Mouse (Mus musculus): ENCODE data around the gene Atoh8. TPM values are rescaled to one million over a fixed set of nuclear protein-coding genes. Genes with fewer than 3 reads are reported as not detected.

Gene Atoh8
- total RNA-seq, 2 experiments from 2014 or later: not detected

DNA sequence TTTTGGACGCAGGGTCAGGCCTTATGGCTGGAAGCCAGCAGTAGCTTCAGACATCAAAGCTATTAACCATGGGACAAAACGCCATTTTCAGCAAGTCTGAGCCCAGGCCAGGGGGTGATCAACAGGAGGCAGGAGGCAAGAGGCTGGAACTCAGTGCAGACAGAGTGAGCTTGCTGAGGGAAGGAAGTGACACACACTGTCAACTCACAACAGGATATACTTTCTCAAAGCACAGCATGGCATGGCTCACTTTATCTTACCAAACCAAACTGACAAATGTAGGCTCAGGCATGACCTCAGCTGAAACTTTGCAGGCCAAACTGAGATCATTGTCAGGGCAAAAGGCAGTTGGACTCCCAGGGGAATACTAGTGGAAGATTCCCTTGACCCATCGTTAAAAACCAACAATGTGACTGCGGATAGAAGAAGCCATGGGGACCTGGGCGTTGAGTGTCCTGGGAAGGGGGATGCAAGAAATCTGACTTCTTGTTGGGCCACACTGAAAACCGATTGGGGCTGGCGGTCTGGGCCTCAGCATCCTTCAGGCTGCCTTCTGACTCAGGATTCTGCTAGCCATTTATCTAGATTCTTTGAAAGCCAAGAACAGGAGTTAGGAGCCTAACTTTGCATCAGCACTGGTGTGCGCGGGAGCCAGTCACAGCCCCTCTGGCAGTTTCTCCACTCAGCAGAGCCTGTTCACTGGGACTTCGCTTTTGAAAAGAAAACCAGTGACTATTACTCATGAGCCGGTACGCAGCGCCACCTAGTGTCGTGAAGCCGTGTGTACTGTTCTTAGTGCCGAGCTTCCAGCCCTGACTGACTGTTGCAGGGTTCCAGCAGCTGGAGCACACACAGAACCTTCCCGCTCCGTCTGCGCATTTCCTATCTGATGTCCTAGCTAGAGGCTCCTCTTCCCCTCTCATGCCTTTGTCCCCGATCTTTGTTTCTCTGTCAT is 70.8 kb downstream of the Atoh8 start:
- ATAC-seq (replicated peaks; ENCODE audit: low FRiP score, low TSS enrichment, poor library complexity, severe bottlenecking): peak; percentile 88

GRCm38 (mm10) chr6:72162155-72162890 is 73.1 kb downstream of the Atoh8 start:
- ATAC-seq (replicated peaks; ENCODE audit: low FRiP score, low TSS enrichment, poor library complexity, severe bottlenecking): no peak; the same call in 1 of the 2 replicates

DNA sequence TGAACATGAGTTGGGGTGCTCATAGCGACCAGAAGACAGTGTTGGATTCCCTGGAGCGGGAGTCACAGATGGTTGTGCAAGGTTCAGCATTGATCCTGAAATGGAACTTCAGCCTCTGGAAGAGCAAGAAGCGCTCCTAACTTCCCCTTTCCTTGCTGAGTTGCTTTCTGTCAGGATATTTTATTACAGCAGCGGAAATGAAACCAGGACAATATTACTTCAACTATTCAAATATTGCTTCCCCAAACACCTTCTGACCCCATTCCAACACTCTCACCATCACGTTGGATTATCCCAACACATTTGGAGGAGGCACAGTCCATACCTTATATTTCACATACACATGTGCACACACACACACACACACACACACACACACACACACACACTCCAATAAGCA is 73.6 kb downstream of the Atoh8 start:
- ATAC-seq (replicated peaks; ENCODE audit: low FRiP score, low TSS enrichment, poor library complexity, severe bottlenecking): no peak

- no peak for ATAC-seq (replicated peaks; ENCODE audit: low FRiP score, low TSS enrichment, poor library complexity, severe bottlenecking)
Observed at GRCm38 (mm10) chr6:72160991-72161390, 74.4 kb downstream of the Atoh8 start.

DNA sequence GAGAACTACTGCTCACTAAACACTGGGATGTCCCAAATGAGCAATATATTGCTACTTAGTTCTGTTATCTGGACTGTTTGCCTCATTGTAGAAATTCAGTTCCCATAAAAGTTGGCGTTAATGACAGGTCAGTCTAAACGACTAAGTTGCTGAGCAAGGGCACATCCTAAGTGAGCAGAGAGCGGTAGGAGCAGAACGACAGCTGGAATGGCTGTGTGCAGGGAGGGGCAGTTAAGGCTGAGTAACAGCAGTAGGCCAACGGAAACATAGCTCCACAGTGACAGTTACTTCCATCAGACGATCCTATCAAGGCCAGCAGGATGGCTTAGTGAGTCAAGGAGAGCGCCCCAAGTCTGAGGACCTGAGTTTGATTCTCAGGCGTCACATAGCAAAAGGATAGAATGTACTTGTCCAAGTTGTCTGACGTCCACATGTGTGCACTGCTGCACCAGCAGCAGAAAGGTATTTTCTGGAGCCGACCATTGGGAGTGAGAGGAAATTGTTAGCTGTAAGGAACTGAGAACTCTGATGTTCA is 75.4 kb downstream of the Atoh8 start:
- ATAC-seq (replicated peaks; ENCODE audit: low FRiP score, low TSS enrichment, poor library complexity, severe bottlenecking): no peak

DNA sequence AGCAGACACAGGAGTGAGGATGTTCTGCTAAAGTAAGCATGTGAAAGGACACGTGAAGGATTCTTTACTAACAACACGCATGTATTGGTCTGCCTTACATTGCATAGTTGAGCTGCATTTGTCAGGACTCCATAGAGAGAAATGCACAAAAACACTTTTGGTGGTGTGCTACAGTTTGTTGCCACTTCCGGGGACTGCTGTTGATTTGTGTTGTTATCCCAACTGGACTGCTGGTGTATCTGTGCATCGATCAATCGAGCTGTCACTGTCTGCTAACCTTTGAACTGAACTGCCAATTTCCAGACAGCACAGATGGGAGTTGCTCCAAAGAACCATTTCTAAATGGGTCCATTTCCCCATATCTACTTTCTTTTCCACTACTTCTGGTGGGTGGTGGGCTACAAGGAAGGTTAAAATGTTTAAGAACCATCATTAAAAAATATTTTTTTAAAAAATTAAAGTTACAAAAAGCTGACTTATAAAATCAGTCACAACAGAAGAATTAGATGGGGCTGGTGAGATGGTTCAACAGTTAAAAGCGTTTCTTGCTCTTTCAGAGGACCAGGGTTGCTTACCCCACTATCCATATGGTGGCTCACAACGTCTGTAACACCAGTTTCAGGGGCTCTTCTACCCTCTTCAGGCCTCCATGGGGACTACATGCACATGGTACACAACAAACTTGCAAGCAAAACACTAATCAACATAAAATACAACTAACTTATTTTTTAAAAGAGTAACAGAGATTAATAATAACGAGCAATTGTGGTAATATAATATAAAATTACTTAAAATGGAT is 76.2 kb downstream of the Atoh8 start:
- ATAC-seq (replicated peaks; ENCODE audit: low FRiP score, low TSS enrichment, poor library complexity, severe bottlenecking): 0 out of 2 replicates have a peak, but pooled peaks have one; percentile 48

Other genes with a start within 250 kb of the Atoh8 start
- gene St3gal5, start 138.0 kb downstream of the Atoh8 start, total RNA-seq (2014; fragmentation: Nextera tagmentation): 61.6 and 63.5 TPM in 2 replicates
- gene St3gal5, start 138.0 kb downstream of the Atoh8 start, total RNA-seq (2017): 89.4 and 101 TPM in 2 replicates
- gene Sftpb, start 69.0 kb upstream of the Atoh8 start, total RNA-seq (2014; fragmentation: Nextera tagmentation): not detected in 2 replicates
- gene Sftpb, start 69.0 kb upstream of the Atoh8 start, total RNA-seq (2017): not detected in 2 replicates
- 66.8 and 72.5 TPM in 2 replicates for gene Usp39, start 109.6 kb upstream of the Atoh8 start, total RNA-seq (2014; fragmentation: Nextera tagmentation)
- 121 and 147 TPM in 2 replicates for gene Usp39, start 109.6 kb upstream of the Atoh8 start, total RNA-seq (2017)
- gene 0610030E20Rik, start 111.7 kb upstream of the Atoh8 start, total RNA-seq (2014; fragmentation: Nextera tagmentation): 28.5 and 31.0 TPM in 2 replicates
- gene 0610030E20Rik, start 111.7 kb upstream of the Atoh8 start, total RNA-seq (2017): 15.2 and 16.6 TPM in 2 replicates
- 0.92 and 5.0 TPM in 2 replicates for gene Tmem150a, start 119.9 kb upstream of the Atoh8 start, total RNA-seq (2014; fragmentation: Nextera tagmentation)
- not detected in 2 replicates for gene Tmem150a, start 119.9 kb upstream of the Atoh8 start, total RNA-seq (2017)
- gene Rnf181, start 131.4 kb upstream of the Atoh8 start, total RNA-seq (2014; fragmentation: Nextera tagmentation): 82.6 and 91.5 TPM in 2 replicates
- gene Rnf181, start 131.4 kb upstream of the Atoh8 start, total RNA-seq (2017): 34.8 and 55.5 TPM in 2 replicates
- gene Vamp5, start 144.9 kb upstream of the Atoh8 start, total RNA-seq (2014; fragmentation: Nextera tagmentation): 420 and 424 TPM in 2 replicates
- gene Vamp5, start 144.9 kb upstream of the Atoh8 start, total RNA-seq (2017): 125 and 132 TPM in 2 replicates
- gene Vamp8, start 155.1 kb upstream of the Atoh8 start, total RNA-seq (2014; fragmentation: Nextera tagmentation): 225 and 320 TPM in 2 replicates
- 240 and 305 TPM in 2 replicates for gene Vamp8, start 155.1 kb upstream of the Atoh8 start, total RNA-seq (2017)
- 8.6 and 11.3 TPM in 2 replicates for gene Ggcx, start 178.7 kb upstream of the Atoh8 start, total RNA-seq (2014; fragmentation: Nextera tagmentation)
- gene Ggcx, start 178.7 kb upstream of the Atoh8 start, total RNA-seq (2017): 3.7 and 11.2 TPM in 2 replicates
- 555 and 732 TPM in 2 replicates for gene Mat2a, start 204.0 kb upstream of the Atoh8 start, total RNA-seq (2014; fragmentation: Nextera tagmentation)
- 235 and 332 TPM in 2 replicates for gene Mat2a, start 204.0 kb upstream of the Atoh8 start, total RNA-seq (2017)

Measured in megakaryocyte-erythroid progenitor cell, adult 5-6 weeks (primary cell).